Mouse (Mus musculus): ENCODE results near the gene Trip4.

DNA sequence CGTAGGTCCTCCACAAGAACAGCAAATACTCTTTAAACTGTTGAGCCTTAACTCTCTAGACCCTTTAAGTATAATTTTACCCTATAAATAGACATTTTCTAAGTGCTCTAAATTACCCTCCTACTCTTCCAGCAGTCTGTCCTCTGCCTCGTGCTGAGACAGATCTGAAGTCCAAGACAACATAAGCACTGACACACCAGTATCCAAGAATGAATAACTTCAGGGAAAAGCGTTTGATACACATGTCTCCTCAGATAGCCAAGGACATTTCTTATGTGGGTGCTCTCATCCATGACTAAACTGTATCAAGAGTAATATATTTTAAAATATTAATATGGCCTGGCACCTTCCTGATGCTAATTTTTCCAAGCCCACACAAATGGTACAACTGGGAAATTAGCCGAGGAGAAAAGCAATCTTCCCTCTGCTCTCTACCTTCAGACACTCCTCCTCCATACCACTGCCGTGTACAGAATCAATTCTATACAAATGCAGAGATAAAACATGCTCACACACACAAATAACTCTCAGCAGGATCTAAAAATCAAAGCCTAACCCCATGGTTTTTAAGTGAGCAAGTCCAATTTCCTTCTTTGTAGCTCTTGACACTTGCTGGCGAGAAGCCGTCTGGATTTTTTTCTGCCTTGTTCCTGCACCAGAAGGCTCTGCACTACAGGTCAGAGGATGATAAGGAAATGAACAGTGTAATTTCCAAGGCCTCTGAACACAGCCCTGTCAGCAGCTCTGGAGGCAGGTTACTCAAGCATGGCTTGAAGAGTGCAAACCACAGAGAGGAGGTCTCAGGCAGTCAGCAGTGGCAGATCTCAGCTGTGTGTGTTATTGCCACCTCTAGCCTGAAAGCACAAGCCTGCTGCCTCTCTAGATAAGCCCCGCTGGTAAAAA is 121.5 kb downstream of the Trip4 start:
- no peak for TF ChIP-seq CTCF (conservative IDR thresholded peaks at IDR 0.05; ENCODE audit: low read length)
- TF ChIP-seq POU5F1 (IDR thresholded peaks at IDR 0.05; ENCODE audit: borderline replicate concordance, low read length), result no peak

Measured in E14TG2a.4 (cell line).